Mouse (Mus musculus) R1 (cell line): ENCODE data around the gene Slc7a15.

Experiments
- DNase-seq: peaks from one replicate; pipeline ENCODE4 v3.0.0-alpha.2; 2018; ENCODE audit warnings: low read depth, low spot score

The Slc7a15 gene

DNA sequence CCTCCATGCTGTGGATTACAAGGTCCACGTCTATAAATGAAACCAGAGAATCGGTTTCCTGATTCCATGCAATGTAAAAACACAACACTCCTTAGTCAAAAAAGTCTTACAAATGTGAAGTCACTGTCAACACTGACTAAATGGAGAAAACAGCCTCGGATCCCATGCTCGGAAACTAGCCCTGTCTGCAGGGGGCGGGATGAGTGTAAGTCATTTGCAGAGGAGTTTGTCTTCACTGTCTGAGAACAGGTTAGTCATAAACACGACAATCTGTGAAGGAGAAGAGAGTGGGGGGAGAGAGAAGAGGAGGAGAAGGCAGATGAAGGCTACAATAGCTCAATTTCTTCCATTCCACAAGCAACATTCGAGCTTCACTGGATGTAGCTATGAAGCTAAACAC is 113.6 kb downstream of the Slc7a15 start:
- no peak for DNase-seq

DNA sequence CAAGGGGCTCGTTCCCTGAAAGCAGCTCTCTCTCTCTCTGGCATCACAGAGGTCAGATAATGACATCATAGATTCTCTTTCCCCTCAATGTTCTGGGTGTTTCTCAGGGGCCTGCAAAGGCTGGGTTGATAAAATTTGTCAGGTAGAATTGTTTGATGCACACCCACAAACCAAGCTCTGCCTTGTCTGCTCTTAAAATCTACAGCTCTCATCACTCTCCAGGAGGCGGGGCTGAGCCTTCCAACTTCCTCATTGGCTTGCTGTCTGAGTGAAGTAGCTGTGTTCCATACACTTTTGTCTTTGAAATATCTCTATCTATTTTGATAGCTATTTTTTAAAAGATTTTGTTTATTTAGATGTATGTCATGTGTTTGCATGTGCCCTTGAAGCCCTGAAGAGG is 116.7 kb downstream of the Slc7a15 start:
- DNase-seq: no peak
